Mouse (Mus musculus) cerebellum, adult 2 months (tissue): ENCODE results near the gene Lhb. TPM values are rescaled to one million over a fixed set of nuclear protein-coding genes. Genes with fewer than 3 reads are reported as not detected.

Experiments
- DNase-seq, 2 experiments: peaks; one replicate each; pipeline ENCODE4 v3.0.0; 2021
- H3K27ac ChIP-seq: fragments of 200-500 bp; 2 replicates; pipeline ENCODE4 v1.5.1; 2012; ENCODE audit warnings: low read length, control low read depth, inconsistent platforms; ENCODE audit not compliant: insufficient read depth
- H3K27me3 ChIP-seq: fragments of 200-500 bp; 2 replicates; pipeline ENCODE4 v1.6.1; 2012; ENCODE audit warnings: inconsistent platforms, mild to moderate bottlenecking, low read length, moderate library complexity; ENCODE audit not compliant: control insufficient read depth, insufficient read depth
- H3K4me1 ChIP-seq: fragments of 200-500 bp; 2 replicates; pipeline ENCODE4 v1.6.1; 2011; ENCODE audit warnings: low read length; ENCODE audit not compliant: control insufficient read depth, insufficient read depth
- H3K4me3 ChIP-seq: fragments of 200-500 bp; replicated peaks from 2 replicates; pipeline ENCODE3; 2011; ENCODE audit warnings: mild to moderate bottlenecking, low read depth, low read length, control low read depth; ENCODE audit not compliant: insufficient read depth
- CTCF ChIP-seq: fragments of 200-500 bp; IDR thresholded peaks from 2 replicates; pipeline ENCODE4 v1.5.1; 2011; ENCODE audit warnings: low read depth, mild to moderate bottlenecking, control low read depth, low read length, moderate library complexity, borderline replicate concordance; ENCODE audit not compliant: insufficient read depth
- POLR2A ChIP-seq: fragments of 200-500 bp; IDR thresholded peaks from 2 replicates; pipeline ENCODE4 v1.6.1; 2011; ENCODE audit warnings: low read length, control low read depth, borderline replicate concordance; ENCODE audit not compliant: insufficient read depth
- WGBS: fragments of 180-500 bp; shearing (Covaris S2); methylation state at CpG from one replicate; pipeline ENCODE4 v1.1.7; 2018; 5-methylcytosine and 5-hydroxymethylcytosine counted together
- polyA plus RNA-seq: library from polyadenylated mRNA; depleted of rRNA; stranded (reverse); fragments of >200 nt; gene quantifications from 2 replicates; pipeline ENCODE4 v1.2.3, GENCODE M21; 2012

Lhb gene
- polyA plus RNA-seq, 1 experiment: 0.59 TPM

- Histone ChIP-seq H3K4me1 (0 out of 2 replicates have a peak, but pooled peaks cover 2% of the 10 kb centered on the region), H3K27me3 (no peaks in the 10 kb centered on the region), H3K27ac (no peak overlapping the region), H3K4me3 (no peak overlapping the region)
- DNase-seq: no peak
- TF ChIP-seq POLR2A (no peak), CTCF (no peak)
- 81% methylated on average over 2 of the region's 2 CpGs for WGBS
Observed at GRCm38 (mm10) chr7:45396787-45397186, 23.8 kb upstream of the Lhb start.

- TF ChIP-seq POLR2A (no peak), CTCF (no peak)
- Histone ChIP-seq H3K4me3 (no peak overlapping the region), H3K27me3 (peaks cover 3% of the 10 kb centered on the region; the same call in 1 of the 2 replicates), H3K27ac (no peak overlapping the region), H3K4me1 (no peaks in the 10 kb centered on the region; the same call in 1 of the 2 replicates)
- DNase-seq: no peak
- 67% methylated on average over 10 of the region's 10 CpGs for WGBS
Observed at GRCm38 (mm10) chr7:45401521-45402085, 19.0 kb upstream of the Lhb start.

- WGBS: 41% methylated on average over 6 of the region's 6 CpGs
- no peak overlapping the region for H3K27ac ChIP-seq
- H3K4me3 ChIP-seq: no peak overlapping the region
- peak; percentile 33; the same call in 1 of the 2 replicates for TF ChIP-seq CTCF
- TF ChIP-seq POLR2A: no peak
- H3K4me1 ChIP-seq: no peaks in the 10 kb centered on the region; the same call in 1 of the 2 replicates
- peaks cover 6% of the 10 kb centered on the region; the same call in 1 of the 2 replicates for H3K27me3 ChIP-seq
- peak; percentile 38 to 45 for DNase-seq
Observed at GRCm38 (mm10) chr7:45403532-45404261, 16.9 kb upstream of the Lhb start.

DNA sequence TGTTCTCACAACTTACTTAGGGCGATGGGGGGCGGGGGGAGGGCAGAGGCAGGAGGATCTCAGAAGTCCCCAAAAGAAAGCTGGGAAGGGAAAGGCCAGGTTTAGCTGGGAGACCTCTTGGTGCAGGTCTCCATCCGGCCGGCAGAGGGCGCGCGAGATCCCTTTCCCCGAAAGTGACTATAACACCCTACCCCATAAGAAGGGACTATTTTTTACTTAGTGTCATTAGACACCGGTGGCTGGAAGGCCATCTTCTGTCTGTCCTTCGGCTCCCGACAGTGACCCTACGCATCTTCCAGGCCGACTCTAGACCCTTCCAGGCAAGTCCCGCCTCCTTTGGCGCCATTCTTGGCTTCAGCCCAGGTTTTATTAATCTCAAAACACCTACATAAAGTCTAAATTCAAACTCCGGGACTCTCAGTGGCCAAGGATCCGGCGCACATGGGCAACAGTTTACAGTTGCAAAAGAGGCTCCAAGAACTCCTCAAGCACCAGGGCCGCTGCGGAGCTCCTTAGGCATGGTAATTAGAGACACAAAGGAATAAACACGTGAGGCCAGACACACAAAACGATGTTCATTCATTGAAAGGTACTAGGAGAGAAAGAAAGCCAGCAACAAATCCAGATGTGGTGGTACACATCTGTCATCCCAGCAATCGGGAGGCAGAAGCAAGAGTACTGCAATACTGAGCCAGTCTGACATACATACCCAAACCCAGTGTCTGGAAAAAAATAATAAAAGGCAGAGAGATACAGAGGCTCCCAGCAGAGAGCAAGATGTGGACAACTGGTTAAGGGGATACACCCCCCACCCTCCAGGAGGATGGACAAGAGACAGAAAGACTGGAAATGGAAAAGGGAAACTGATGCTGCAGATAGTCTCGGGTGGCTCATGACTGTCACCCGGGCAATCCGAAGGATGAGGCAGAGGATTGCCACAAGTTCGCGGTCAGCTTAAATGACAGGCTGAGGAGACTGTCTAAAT is 15.2 kb upstream of the Lhb start, which contains the start of gene Kcna7:
TSS of gene Kcna7 (plus strand) at position 563 of the 985 bp plus-strand sequence.
- WGBS: 10% methylated on average over 28 of the region's 28 CpGs
- H3K27me3 ChIP-seq: peaks cover 6% of the 10 kb centered on the region; the same call in 1 of the 2 replicates
- no peaks in the 10 kb centered on the region; the same call in 1 of the 2 replicates for H3K4me1 ChIP-seq
- TF ChIP-seq POLR2A: no peak
- TF ChIP-seq CTCF: peak; percentile 80
- H3K4me3 ChIP-seq: peak within 1 kb of the TSS; percentile 42
- H3K27ac ChIP-seq: no peak within 1 kb of the TSS
- DNase-seq: peak; percentile 57 to 79

GRCm38 (mm10) chr7:45406157-45407156 is 14.2 kb upstream of the Lhb start:
- TF ChIP-seq POLR2A (no peak), CTCF (no peak)
- Histone ChIP-seq H3K27me3 (peaks cover 6% of the 10 kb centered on the region; the same call in 1 of the 2 replicates), H3K4me3 (peak overlapping the region; percentile 44), H3K4me1 (no peaks in the 10 kb centered on the region; the same call in 1 of the 2 replicates), H3K27ac (no peak overlapping the region)
- 2% methylated on average over 113 of the region's 114 CpGs for WGBS
- DNase-seq: no peak

GRCm38 (mm10) chr7:45407836-45408235 is 12.8 kb upstream of the Lhb start:
- Histone ChIP-seq H3K27ac (no peak overlapping the region), H3K4me3 (no peak overlapping the region), H3K4me1 (no peaks in the 10 kb centered on the region; the same call in 1 of the 2 replicates), H3K27me3 (peaks cover 6% of the 10 kb centered on the region; the same call in 1 of the 2 replicates)
- WGBS: 62% methylated on average over 10 of the region's 10 CpGs
- no peak for TF ChIP-seq POLR2A
- TF ChIP-seq CTCF: no peak
- no peak for DNase-seq
